Mouse (Mus musculus): ENCODE results near the gene Vmn1r198.
"Not testable (repeated sequence)": the region's sequence is repeated elsewhere in the genome, so short reads cannot be mapped to it uniquely, and the experiment has no call there.

Vmn1r198 gene

DNA sequence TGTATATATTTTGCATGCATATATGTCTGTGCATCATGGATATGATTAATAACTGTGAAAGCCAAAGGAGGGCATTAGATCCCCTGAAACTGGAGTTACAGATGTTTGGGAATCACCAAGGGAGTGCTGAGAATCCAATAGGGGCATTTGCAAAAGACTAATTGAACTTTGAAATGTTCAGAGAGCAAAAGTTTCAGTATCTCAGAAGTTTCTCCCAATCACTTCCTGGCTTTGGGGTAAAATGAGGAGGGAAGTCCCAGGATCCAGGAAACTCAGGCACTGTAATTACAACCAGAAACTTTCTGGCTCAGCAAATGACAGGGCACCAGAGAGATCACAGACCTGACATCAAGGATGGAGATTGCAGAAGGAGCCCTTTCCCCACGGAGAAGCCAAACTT lies at the start of gene Vmn1r198:
Gene Vmn1r198 (plus strand): TSS at position 301 of the 400 bp plus-strand sequence.
- no peak for DNase-seq (ENCODE audit: low spot score in 2 of 2)

- DNase-seq (ENCODE audit: low spot score in 2 of 2) = not testable (repeated sequence)
Observed at GRCm38 (mm10) chr13:22308075-22308474, 42.1 kb upstream of the Vmn1r198 start.

DNA sequence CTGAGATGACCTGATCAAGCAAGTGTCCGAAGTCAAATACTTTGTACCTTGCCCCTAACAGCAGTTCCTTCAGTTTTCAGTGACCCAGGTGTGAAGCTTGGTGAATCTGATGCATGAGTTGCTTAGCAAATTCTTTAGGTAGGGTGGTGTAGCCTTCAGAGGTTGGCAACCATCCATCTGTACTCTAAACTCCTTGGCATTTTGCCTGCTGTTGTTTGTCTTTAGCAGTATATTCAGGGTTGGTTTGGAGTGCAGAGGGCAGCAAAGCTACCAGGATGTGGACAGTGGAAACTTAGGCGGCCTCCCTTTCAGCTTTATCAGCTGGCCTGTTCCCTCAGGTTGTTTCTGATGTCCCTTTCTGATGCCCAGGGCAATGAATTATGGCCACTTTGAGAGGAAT lies 34.8 kb upstream of the Vmn1r198 start:
- no peak for DNase-seq (ENCODE audit: low spot score in 2 of 2)

DNA sequence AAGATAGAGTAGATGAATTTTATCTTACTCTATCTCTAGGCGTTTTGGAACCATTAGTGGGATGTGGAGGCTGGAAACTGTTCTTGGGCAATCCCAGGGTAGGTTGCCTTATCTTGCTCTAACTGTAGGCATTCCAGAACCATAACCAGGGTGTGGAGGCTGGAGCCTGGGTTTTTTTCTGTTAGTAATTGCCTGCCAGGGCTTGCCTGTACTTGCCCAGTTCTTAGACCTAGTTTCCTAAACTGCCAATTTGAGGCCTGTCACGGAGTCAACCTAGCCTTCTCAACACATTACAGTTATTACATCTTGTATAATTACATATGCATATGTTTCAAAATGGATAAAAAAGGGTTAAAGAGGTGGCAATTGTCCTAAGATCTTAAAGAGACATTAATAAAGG lies 32.8 kb upstream of the Vmn1r198 start:
- DNase-seq (ENCODE audit: low spot score in 2 of 2) = no peak

- DNase-seq (ENCODE audit: low spot score in 2 of 2) = no peak
Observed at GRCm38 (mm10) chr13:22320091-22320490, 30.1 kb upstream of the Vmn1r198 start.

GRCm38 (mm10) chr13:22324289-22324688 lies 25.9 kb upstream of the Vmn1r198 start, which contains the start of gene Vmn1r197:
Gene Vmn1r197 (plus strand): TSS chr13:22324589.
- no peak for DNase-seq (ENCODE audit: low spot score in 2 of 2)

DNA sequence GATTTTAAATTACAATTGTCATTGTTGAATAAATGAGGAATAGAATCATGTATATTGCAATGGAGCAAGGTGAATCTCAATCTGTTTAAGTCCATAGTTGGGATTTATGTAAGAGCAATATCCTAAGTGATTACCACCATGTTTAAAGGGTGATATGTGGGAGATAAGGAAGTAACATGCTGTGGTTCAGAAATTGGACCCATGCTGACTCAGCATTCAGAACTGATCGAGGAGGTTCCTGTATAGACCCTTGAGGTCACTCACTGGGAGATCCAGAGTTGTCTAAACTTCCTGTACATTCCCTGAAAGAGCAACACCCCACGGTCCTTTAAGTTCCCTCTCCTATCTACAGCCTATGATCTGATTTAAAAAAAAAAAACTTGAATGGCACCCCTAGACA lies 16.9 kb upstream of the Vmn1r198 start:
- no peak for DNase-seq (ENCODE audit: low spot score in 2 of 2)

DNA sequence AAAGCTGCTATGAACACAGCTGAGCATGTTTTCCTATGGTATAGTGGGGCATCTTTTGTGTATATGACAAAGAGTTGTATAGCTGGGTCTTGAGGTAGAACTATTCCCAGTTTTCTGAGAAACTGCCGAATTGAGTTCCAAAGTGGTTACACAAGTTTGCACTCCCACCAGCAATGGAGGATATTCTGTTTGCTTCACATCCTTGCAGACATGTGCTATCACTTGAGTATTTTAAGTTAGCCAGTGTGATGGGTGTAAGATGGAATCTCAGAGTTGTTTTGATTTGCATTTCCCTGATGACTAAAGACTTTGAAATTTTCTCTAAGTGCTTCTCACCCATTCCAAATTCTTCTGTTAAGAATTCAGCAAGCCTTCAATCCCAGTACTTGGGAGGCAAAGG lies 14.6 kb upstream of the Vmn1r198 start:
- no peak for DNase-seq (ENCODE audit: low spot score in 2 of 2)

- DNase-seq (ENCODE audit: low spot score in 2 of 2) = no peak
Observed at GRCm38 (mm10) chr13:22350813-22351212, 649 bp downstream of the Vmn1r198 start.

DNA sequence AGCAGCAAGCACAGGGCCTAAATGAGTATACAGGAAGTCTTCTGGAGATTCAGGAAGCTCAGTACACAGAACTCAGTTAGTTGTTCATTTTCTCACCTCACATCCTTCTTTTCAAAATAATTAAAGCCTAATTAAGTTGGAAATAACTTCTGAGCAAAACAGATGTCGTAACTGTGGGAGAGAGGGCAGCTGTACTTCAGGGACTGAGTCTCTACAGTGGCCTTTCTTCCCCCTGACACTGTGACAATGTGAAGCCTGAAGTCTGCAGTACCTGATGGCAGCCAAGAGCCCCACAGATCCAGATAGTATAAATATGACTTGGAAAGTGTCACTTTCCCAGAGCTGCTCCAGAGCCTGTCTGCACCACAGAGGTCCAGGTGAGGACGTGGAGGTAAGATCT lies 29.4 kb downstream of the Vmn1r198 start, which contains the start of gene Vmn1r199:
Gene Vmn1r199 (plus strand): TSS at position 301 of the 400 bp plus-strand sequence.
- no peak for DNase-seq (ENCODE audit: low spot score in 2 of 2)

GRCm38 (mm10) chr13:22381128-22381527 lies 31.0 kb downstream of the Vmn1r198 start:
- DNase-seq (ENCODE audit: low spot score in 2 of 2) = not testable (repeated sequence)

GRCm38 (mm10) chr13:22383401-22383800 lies 33.2 kb downstream of the Vmn1r198 start:
- no peak for DNase-seq (ENCODE audit: low spot score in 2 of 2)

DNA sequence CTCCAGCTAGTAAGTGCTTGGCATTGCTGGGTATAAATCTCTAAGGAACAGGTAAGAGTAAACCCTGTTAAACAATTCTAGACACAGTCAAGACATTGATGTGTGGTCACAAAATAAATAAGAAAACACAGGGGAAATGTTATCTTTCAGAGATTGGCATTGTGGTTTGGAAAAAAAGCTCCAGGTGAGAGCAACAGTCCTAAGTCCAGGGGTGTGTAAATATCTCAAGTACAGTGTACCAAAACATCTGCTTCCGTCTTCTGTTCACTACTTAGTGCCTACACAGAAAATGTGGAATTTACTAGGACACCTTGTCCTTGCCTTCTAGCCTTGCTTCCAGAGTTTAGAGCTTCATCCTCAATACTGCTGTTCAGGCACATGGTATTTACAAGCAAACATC lies 36.9 kb downstream of the Vmn1r198 start:
- DNase-seq (ENCODE audit: low spot score in 2 of 2) = no peak

DNA sequence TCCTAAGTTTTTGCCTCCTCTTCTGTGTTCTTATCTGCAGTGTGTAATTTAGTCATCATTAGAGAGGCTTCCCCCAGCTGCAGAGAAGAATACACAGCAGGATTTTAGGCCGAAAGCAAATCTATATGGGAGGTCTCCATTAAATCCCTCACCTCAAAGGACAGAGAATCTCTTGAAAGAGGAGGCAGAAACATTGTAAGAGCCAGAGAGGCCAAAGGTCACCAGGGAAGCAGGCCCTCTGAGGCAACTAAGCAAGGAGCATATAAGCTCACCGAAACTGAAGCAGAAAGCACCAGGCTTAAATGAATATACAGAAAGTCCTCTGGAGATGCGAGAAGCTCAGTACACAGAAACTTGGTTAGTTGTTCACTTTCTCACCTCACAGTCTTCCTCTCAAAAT lies 39.9 kb downstream of the Vmn1r198 start, which contains the start of gene Vmn1r200:
Gene Vmn1r200 (plus strand): TSS at position 301 of the 400 bp plus-strand sequence.
- no peak for DNase-seq (ENCODE audit: low spot score in 2 of 2)

GRCm38 (mm10) chr13:22402978-22403377 lies 52.8 kb downstream of the Vmn1r198 start:
- no peak for DNase-seq (ENCODE audit: low spot score in 2 of 2)

Measured in urinary bladder, adult 18-20 months (tissue).